Mouse (Mus musculus) layer of hippocampus, postnatal 14 days (tissue): ENCODE results near the gene Scgb1b15. TPM values are rescaled to one million over a fixed set of nuclear protein-coding genes. Genes with fewer than 3 reads are reported as not detected.
"Not testable (repeated sequence)": the region's sequence is repeated elsewhere in the genome, so short reads cannot be mapped to it uniquely, and the experiment has no call there.

Source experiments
- DNase-seq, 2 experiments: peaks; one replicate each; pipeline ENCODE4 v3.0.0; 2021 to 2022; ENCODE audit warnings: low spot score in 2 of 2, mixed read lengths in 1 of 2
- long read RNA-seq, 2 experiments: library from polyadenylated mRNA; stranded (forward); transcript quantifications; one replicate each; pipeline ENCODE4 v2.0.0; 2021
- total RNA-seq, 2 experiments: library from RNA; stranded (reverse); gene quantifications; 2 replicates each; pipeline ENCODE4 v1.2.3; 2021

Gene Scgb1b15
- not detected for total RNA-seq
- long read RNA-seq, experiment 1 = 0 reads
- long read RNA-seq, experiment 2 = 0 reads

- not testable (repeated sequence) for DNase-seq
These were observed at the start of gene Scgb1b15 for GRCm38 (mm10) chr7:32836254-32836653. Gene Scgb1b15 (plus strand): TSS chr7:32836554.

- not testable (repeated sequence) for DNase-seq
These were observed 6.8 kb upstream of the Scgb1b15 start, which contains the start of gene Scgb2b15 for GRCm38 (mm10) chr7:32829562-32829961. Gene Scgb2b15 (minus strand): TSS chr7:32829662.

Other genes starting within 250 kb of the Scgb1b15 start
- gene Scgb2b15, start 6.9 kb upstream of the Scgb1b15 start, total RNA-seq = not detected
- not detected for gene Scgb2b17, start 220.0 kb downstream of the Scgb1b15 start, total RNA-seq
- not detected for gene Scgb1b17, start 226.9 kb downstream of the Scgb1b15 start, total RNA-seq